Mouse (Mus musculus): ENCODE data around the gene Rap1gap. TPM values are rescaled to one million over a fixed set of nuclear protein-coding genes. Genes with fewer than 3 reads are reported as not detected.

The Rap1gap gene
- polyA plus RNA-seq, 1 experiment from 2014 or later = 15.6 TPM

DNA sequence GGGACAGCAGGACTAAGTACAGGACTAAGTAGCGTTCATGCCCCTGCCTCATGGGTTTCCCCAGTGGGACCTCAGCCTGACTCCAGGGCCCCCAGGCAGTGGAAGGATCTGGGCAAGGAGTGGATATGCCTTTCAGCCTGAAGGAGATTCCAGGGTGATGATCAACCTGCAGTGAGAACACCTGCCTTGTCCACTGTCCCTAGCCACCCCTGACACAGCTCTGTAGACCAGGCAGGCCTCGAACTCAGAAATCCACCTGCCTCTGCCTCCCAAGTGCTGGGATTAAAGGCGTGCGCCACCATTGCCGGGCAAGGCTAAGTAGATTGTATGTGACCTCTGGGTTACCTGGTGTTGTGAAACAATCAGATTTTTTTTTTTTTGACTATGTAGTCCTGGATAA lies 1.3 kb downstream of the Rap1gap start:
- H3K27me3 ChIP-seq (ENCODE audit: insufficient read depth, low read length) = peaks cover 33% of the 10 kb centered on the region
- TF ChIP-seq CTCF (IDR thresholded peaks at IDR 0.05; ENCODE audit: low read depth) (no peak), EP300 (IDR thresholded peaks at IDR 0.05; ENCODE audit: low read depth) (no peak)
- no peaks in the 10 kb centered on the region for H3K9me3 ChIP-seq (ENCODE audit: low read length)
- H3K4me1 ChIP-seq (ENCODE audit: insufficient read depth) = no peaks in the 10 kb centered on the region
- no peaks in the 10 kb centered on the region for H3K36me3 ChIP-seq (replicated peaks; ENCODE audit: insufficient read depth, low read length)
- 85% methylated on average over 5 of the region's 5 CpGs for WGBS (ENCODE audit: insufficient replicate concordance)
- DNase-seq (no peak), ATAC-seq (no peak)
- H3K4me3 ChIP-seq (ENCODE audit: low read depth, low read length) = no peak overlapping the region
- H3K4me2 ChIP-seq (ENCODE audit: low read depth, low read length) = no peak overlapping the region
- no peak overlapping the region for H3K27ac ChIP-seq (ENCODE audit: low read depth)
- no peak overlapping the region for H3K9ac ChIP-seq (replicated peaks)

DNA sequence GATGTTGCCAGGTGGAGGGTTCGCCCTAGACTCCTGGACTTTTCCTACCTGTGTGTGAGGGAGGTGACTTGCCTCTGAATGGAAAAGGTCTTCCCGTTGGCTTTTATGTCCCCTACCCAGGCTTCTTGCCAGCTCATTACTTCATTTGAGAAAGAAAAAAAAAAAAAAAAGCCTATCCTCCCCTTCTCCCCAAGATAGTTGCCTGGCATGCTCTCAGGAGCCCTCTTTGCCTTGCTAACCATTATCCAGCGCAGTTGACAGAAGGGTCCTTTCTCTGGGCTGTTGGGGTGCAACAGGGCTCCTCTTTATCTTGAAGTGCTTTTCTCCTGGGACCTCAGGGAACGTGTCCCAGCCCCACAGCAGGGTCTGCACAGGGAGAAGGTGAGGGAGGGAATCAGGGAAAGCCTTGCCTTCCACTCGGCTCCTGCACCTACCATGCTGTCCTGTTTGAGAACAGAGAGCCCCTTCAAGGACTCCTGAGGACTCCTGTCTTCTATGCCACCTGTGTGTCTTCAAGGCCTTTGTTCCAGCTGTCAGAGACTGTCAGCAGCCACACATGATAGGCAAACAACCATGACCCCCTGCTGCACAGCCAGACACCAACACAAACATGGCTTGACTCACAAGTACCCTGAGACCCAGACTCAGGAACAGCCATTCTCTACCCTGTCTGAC lies 1.9 kb downstream of the Rap1gap start:
- Histone ChIP-seq H3K27ac (ENCODE audit: low read depth) (no peak overlapping the region), H3K27me3 (ENCODE audit: insufficient read depth, low read length) (peaks cover 33% of the 10 kb centered on the region), H3K9ac (replicated peaks) (no peak overlapping the region), H3K9me3 (ENCODE audit: low read length) (no peaks in the 10 kb centered on the region), H3K36me3 (replicated peaks; ENCODE audit: insufficient read depth, low read length) (no peaks in the 10 kb centered on the region), H3K4me2 (ENCODE audit: low read depth, low read length) (no peak overlapping the region), H3K4me1 (ENCODE audit: insufficient read depth) (no peaks in the 10 kb centered on the region), H3K4me3 (ENCODE audit: low read depth, low read length) (no peak overlapping the region)
- TF ChIP-seq CTCF (IDR thresholded peaks at IDR 0.05; ENCODE audit: low read depth) (no peak), EP300 (IDR thresholded peaks at IDR 0.05; ENCODE audit: low read depth) (no peak)
- WGBS (ENCODE audit: insufficient replicate concordance) = 61% methylated on average over 5 of the region's 5 CpGs
- ATAC-seq = no peak
- no peak for DNase-seq

DNA sequence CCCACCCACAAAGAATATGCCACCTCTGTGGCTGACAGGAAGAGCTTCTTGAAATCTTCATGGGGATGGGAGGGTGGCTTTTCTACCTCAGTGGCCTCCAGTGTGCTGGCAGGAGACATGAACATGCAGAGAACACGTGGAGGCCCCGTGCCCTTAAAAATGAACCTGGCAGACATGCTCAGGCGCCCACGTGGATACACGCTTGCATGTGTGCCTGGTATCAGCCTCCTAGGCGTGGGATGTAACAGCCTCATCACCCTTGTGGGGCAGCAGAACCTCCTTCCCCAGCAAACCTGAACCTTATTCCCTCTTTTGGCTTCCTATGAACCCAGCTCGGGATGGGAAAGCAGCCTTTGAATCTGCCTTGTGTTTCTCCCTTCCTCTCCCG lies 2.4 kb downstream of the Rap1gap start:
- no peaks in the 10 kb centered on the region for H3K36me3 ChIP-seq (replicated peaks; ENCODE audit: insufficient read depth, low read length)
- H3K27ac ChIP-seq (ENCODE audit: low read depth) = no peak overlapping the region
- DNase-seq (no peak), ATAC-seq (no peak)
- H3K27me3 ChIP-seq (ENCODE audit: insufficient read depth, low read length) = peaks cover 33% of the 10 kb centered on the region
- H3K9me3 ChIP-seq (ENCODE audit: low read length) = no peaks in the 10 kb centered on the region
- H3K4me1 ChIP-seq (ENCODE audit: insufficient read depth) = no peaks in the 10 kb centered on the region
- H3K9ac ChIP-seq (replicated peaks) = no peak overlapping the region
- WGBS (ENCODE audit: insufficient replicate concordance) = 59% methylated on average over 8 of the region's 8 CpGs
- no peak overlapping the region for H3K4me2 ChIP-seq (ENCODE audit: low read depth, low read length)
- TF ChIP-seq CTCF (IDR thresholded peaks at IDR 0.05; ENCODE audit: low read depth) = no peak
- no peak overlapping the region for H3K4me3 ChIP-seq (ENCODE audit: low read depth, low read length)

DNA sequence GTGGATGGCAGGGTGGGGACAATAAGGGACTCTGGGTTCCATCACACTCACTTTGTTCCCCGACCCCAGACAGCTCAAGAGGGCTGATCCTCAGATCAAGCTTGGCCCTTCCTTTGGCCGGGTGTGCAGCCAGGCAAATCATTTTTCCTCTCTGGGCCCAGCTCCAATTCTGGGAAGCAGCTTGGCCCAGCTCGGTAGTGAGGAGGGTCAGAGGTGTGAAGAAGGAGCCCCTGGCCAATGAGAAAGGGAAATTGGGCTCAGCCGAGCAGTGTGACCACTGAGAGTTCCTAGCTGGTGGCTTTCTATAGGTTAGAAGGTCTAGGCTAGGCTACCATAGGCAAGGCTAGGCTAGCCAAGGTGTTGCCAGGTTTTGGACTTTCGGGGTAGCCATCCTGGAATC lies 3.2 kb downstream of the Rap1gap start:
- Histone ChIP-seq H3K36me3 (replicated peaks; ENCODE audit: insufficient read depth, low read length) (no peaks in the 10 kb centered on the region), H3K27ac (ENCODE audit: low read depth) (no peak overlapping the region), H3K4me2 (ENCODE audit: low read depth, low read length) (no peak overlapping the region), H3K9ac (replicated peaks) (no peak overlapping the region), H3K4me3 (ENCODE audit: low read depth, low read length) (no peak overlapping the region), H3K27me3 (ENCODE audit: insufficient read depth, low read length) (peaks cover 33% of the 10 kb centered on the region), H3K4me1 (ENCODE audit: insufficient read depth) (no peaks in the 10 kb centered on the region), H3K9me3 (ENCODE audit: low read length) (no peaks in the 10 kb centered on the region)
- DNase-seq (no peak), ATAC-seq (no peak)
- TF ChIP-seq EP300 (IDR thresholded peaks at IDR 0.05; ENCODE audit: low read depth) (no peak), CTCF (IDR thresholded peaks at IDR 0.05; ENCODE audit: low read depth) (no peak)
- 51% methylated on average over 5 of the region's 5 CpGs for WGBS (ENCODE audit: insufficient replicate concordance)

DNA sequence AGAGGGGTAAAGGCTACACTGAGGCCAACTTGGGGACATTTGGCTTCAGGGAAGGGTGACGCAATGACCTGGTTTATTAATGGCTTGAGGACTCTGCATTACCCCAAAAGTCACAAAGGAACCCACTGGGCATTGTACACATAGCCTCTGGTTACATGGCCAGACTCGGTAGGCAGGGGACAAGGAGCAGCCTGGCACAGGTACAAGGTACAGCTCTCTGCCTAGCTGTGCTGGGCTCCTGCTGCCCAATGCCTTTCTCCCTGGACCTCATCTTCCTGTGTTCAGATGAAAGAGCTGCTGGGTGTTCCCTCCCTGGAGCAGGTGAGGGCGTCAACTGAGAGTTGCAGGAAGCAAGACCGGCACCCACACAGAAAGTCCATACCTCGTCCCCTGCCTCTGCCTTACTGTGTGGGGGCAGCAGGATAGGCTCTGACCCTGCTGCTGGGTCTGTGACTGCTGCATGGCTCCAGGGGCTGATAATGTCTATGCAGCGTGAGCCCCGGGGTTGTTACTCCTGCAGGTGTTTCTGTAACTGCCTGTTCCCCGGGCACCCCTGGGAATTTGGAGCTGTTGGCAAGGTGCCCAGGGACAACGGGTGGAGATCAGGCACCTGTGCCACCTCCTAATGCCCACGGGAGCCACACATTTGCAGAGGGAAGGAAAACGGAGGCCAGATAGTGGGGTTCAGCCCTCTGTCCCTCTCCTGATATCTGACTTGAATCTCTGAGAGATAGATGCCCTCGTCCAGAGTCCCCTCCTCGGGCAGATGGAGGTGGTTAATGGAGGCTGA lies 7.4 kb downstream of the Rap1gap start:
- no peak overlapping the region for H3K4me3 ChIP-seq (ENCODE audit: low read depth, low read length)
- no peaks in the 10 kb centered on the region for H3K9me3 ChIP-seq (ENCODE audit: low read length)
- no peaks in the 10 kb centered on the region for H3K36me3 ChIP-seq (replicated peaks; ENCODE audit: insufficient read depth, low read length)
- H3K4me2 ChIP-seq (ENCODE audit: low read depth, low read length) = no peak overlapping the region
- no peaks in the 10 kb centered on the region for H3K4me1 ChIP-seq (ENCODE audit: insufficient read depth)
- no peak overlapping the region for H3K27ac ChIP-seq (ENCODE audit: low read depth)
- peaks cover 4% of the 10 kb centered on the region; the same call in 1 of the 2 replicates for H3K27me3 ChIP-seq (ENCODE audit: insufficient read depth, low read length)
- ATAC-seq (no peak), DNase-seq (no peak)
- H3K9ac ChIP-seq (replicated peaks) = no peak overlapping the region
- WGBS (ENCODE audit: insufficient replicate concordance) = 67% methylated on average over 13 of the region's 13 CpGs
- TF ChIP-seq EP300 (IDR thresholded peaks at IDR 0.05; ENCODE audit: low read depth) (no peak), CTCF (IDR thresholded peaks at IDR 0.05; ENCODE audit: low read depth) (no peak)

DNA sequence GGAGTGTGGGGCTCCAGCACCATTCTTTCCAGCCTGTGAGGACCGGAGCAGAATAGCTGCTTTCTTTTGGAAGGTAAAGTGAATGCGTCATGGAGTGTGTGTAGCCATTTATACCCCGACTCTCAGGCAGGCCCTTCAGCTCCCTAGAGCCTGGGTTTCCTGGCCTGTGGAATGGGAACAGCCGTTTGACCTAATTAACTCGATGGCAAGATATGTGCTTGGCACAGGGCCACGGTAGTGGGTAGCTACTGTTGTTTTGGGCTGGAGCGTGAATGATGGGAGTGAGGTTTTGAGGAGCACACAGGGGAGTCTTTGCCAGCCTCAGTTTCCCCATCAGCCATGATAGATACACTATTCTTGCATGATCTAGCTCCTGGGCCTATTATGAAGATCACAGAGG lies 11.0 kb downstream of the Rap1gap start:
- no peak overlapping the region for H3K27ac ChIP-seq (ENCODE audit: low read depth)
- no peaks in the 10 kb centered on the region for H3K4me1 ChIP-seq (ENCODE audit: insufficient read depth)
- WGBS (ENCODE audit: insufficient replicate concordance) = 64% methylated on average over 7 of the region's 7 CpGs
- DNase-seq = no peak
- no peak overlapping the region for H3K4me2 ChIP-seq (ENCODE audit: low read depth, low read length)
- H3K9me3 ChIP-seq (ENCODE audit: low read length) = no peaks in the 10 kb centered on the region
- no peak for ATAC-seq
- H3K4me3 ChIP-seq (ENCODE audit: low read depth, low read length) = no peak overlapping the region
- H3K36me3 ChIP-seq (replicated peaks; ENCODE audit: insufficient read depth, low read length) = no peaks in the 10 kb centered on the region
- H3K9ac ChIP-seq (replicated peaks) = no peak overlapping the region
- TF ChIP-seq EP300 (IDR thresholded peaks at IDR 0.05; ENCODE audit: low read depth) = no peak
- no peak for TF ChIP-seq CTCF (IDR thresholded peaks at IDR 0.05; ENCODE audit: low read depth)
- H3K27me3 ChIP-seq (ENCODE audit: insufficient read depth, low read length) = peaks cover 10% of the 10 kb centered on the region
